Mouse (Mus musculus) T-helper 1 cell (primary cell): ENCODE results near the gene Gm21904.
"Not testable (repeated sequence)": the region's sequence is repeated elsewhere in the genome, so short reads cannot be mapped to it uniquely, and the experiment has no call there.

ENCODE experiments used
- in situ Hi-C: fragments of 300-600 bp; cut with MboI, MseI; formaldehyde crosslinking; loops from one replicate; pipeline ENCODE4 v1.15.1; 2025; ENCODE audit warnings: high pct_unique_total_duplicates

Gene Gm21904

DNA sequence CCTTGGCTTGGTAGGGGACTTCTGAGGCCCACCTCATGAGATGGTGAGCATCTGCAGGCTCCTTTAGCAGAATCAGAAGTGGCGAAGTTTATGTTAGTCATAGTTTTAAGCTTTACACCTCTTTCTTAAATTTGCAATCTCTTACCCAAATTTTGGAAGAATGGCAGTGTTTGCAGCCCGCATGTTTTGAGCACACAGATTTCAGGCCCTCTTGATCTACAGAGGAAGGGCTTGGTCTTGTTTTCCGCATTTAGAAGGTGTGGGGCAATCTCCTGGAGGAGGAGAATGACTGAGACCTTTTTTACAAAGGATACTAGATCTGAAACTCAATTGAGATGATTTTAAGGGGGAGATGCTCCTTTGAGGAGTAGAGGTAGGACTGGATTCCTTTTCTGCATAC is at the start of gene Gm21904:
TSS of gene Gm21904 (minus strand) at position 101 of the 400 bp plus-strand sequence.
- in situ Hi-C loops = not testable (repeated sequence)

DNA sequence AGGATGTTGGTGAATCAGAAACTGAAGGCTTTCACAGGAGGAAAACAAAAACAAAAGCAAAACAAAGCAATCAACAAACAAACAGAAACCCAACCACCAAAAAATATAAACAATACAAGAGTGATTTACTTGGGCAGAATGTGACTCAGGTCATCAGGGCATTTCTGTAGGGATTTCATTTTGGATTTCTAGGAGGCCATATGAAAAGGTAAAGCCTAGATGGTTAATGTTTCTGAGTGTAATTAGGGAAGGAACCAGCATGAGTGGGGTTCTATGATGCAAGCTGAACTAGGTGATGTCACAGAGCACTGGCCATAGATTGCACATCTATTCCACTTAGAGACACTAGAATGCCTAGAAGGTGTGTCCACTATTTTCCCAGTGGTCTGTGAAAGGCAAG is 28.4 kb upstream of the Gm21904 start, which contains the start of the genes Gm20772 and Gm20831:
TSS of gene Gm20772 (plus strand) at position 301 of the 400 bp plus-strand sequence.
TSS of gene Gm20831 (plus strand) at position 301 of the 400 bp plus-strand sequence.
- in situ Hi-C loops = not testable (repeated sequence)
